Mouse (Mus musculus): ENCODE data around the gene Msi2. TPM values are rescaled to one million over a fixed set of nuclear protein-coding genes. Genes with fewer than 3 reads are reported as not detected.

Gene Msi2
- polyA plus RNA-seq, 1 experiment from 2014 or later = 21.3 TPM

GRCm38 (mm10) chr11:88618005-88618501 is 100.3 kb downstream of the Msi2 start:
- 74% methylated on average over 16 of the region's 16 CpGs for WGBS
- Histone ChIP-seq H3K27ac (no peak overlapping the region), H3K9ac (no peak overlapping the region), H3K4me3 (no peak overlapping the region), H3K27me3 (no peaks in the 10 kb centered on the region), H3K9me3 (no peaks in the 10 kb centered on the region), H3K36me3 (no peaks in the 10 kb centered on the region; the same call in 1 of the 2 replicates), H3K4me1 (peaks cover 44% of the 10 kb centered on the region), H3K4me2 (replicated peaks) (no peak overlapping the region)
- ATAC-seq (ENCODE audit: low FRiP score, low read depth) = no peak

- no peak for ATAC-seq (ENCODE audit: low FRiP score, low read depth)
- Histone ChIP-seq H3K4me3 (no peak overlapping the region), H3K36me3 (peaks cover 3% of the 10 kb centered on the region; the same call in 1 of the 2 replicates), H3K9ac (no peak overlapping the region), H3K27me3 (no peaks in the 10 kb centered on the region), H3K9me3 (no peaks in the 10 kb centered on the region), H3K27ac (no peak overlapping the region), H3K4me2 (replicated peaks) (no peak overlapping the region), H3K4me1 (peaks cover 40% of the 10 kb centered on the region)
- whole genome bisulfite sequencing = 86% methylated on average over 11 of the region's 11 CpGs
Observed at GRCm38 (mm10) chr11:88617380-88617779, 100.9 kb downstream of the Msi2 start.

- Histone ChIP-seq H3K9me3 (no peaks in the 10 kb centered on the region), H3K4me1 (peaks cover 24% of the 10 kb centered on the region), H3K27ac (no peak overlapping the region), H3K4me3 (no peak overlapping the region), H3K36me3 (peaks cover 3% of the 10 kb centered on the region; the same call in 1 of the 2 replicates), H3K4me2 (replicated peaks) (no peak overlapping the region), H3K27me3 (no peaks in the 10 kb centered on the region), H3K9ac (no peak overlapping the region)
- no peak for ATAC-seq (ENCODE audit: low FRiP score, low read depth)
- WGBS = 82% methylated on average over 11 of the region's 11 CpGs
Observed at GRCm38 (mm10) chr11:88614527-88615305, 103.6 kb downstream of the Msi2 start.

GRCm38 (mm10) chr11:88613771-88614526 is 104.4 kb downstream of the Msi2 start:
- Histone ChIP-seq H3K4me1 (peaks cover 24% of the 10 kb centered on the region), H3K4me3 (no peak overlapping the region), H3K9ac (no peak overlapping the region), H3K27ac (no peak overlapping the region), H3K36me3 (peaks cover 3% of the 10 kb centered on the region; the same call in 1 of the 2 replicates), H3K27me3 (no peaks in the 10 kb centered on the region), H3K4me2 (replicated peaks) (no peak overlapping the region), H3K9me3 (no peaks in the 10 kb centered on the region)
- no peak for ATAC-seq (ENCODE audit: low FRiP score, low read depth)
- 66% methylated on average over 11 of the region's 11 CpGs for WGBS

- ATAC-seq (ENCODE audit: low FRiP score, low read depth) = no peak
- 86% methylated on average over 6 of the region's 6 CpGs for WGBS
- H3K9ac ChIP-seq = no peak overlapping the region
Observed at GRCm38 (mm10) chr11:88613008-88613407, 105.3 kb downstream of the Msi2 start.

GRCm38 (mm10) chr11:88612141-88612540 is 106.2 kb downstream of the Msi2 start:
- peaks cover 28% of the 10 kb centered on the region for H3K4me1 ChIP-seq
- H3K27ac ChIP-seq = no peak overlapping the region
- H3K9me3 ChIP-seq = no peaks in the 10 kb centered on the region
- H3K4me3 ChIP-seq = no peak overlapping the region
- peaks cover 3% of the 10 kb centered on the region; the same call in 1 of the 2 replicates for H3K36me3 ChIP-seq
- no peaks in the 10 kb centered on the region for H3K27me3 ChIP-seq
- H3K9ac ChIP-seq = no peak overlapping the region
- ATAC-seq (ENCODE audit: low FRiP score, low read depth) = no peak
- 93% methylated on average over 7 of the region's 7 CpGs for WGBS
- no peak overlapping the region for H3K4me2 ChIP-seq (replicated peaks)

More at GRCm38 (mm10) chr11:88613008-88613407, 105.3 kb downstream of the Msi2 start:
- H3K4me2 ChIP-seq (replicated peaks) = no peak overlapping the region
- H3K27ac ChIP-seq = no peak overlapping the region
- no peaks in the 10 kb centered on the region for H3K9me3 ChIP-seq
- no peak overlapping the region for H3K4me3 ChIP-seq
- H3K36me3 ChIP-seq = peaks cover 3% of the 10 kb centered on the region; the same call in 1 of the 2 replicates
- no peaks in the 10 kb centered on the region for H3K27me3 ChIP-seq
- H3K4me1 ChIP-seq = peaks cover 24% of the 10 kb centered on the region

- Histone ChIP-seq H3K4me2 (replicated peaks) (no peak overlapping the region), H3K27me3 (no peaks in the 10 kb centered on the region), H3K9ac (no peak overlapping the region), H3K4me1 (peaks cover 35% of the 10 kb centered on the region), H3K36me3 (peaks cover 3% of the 10 kb centered on the region; the same call in 1 of the 2 replicates), H3K4me3 (no peak overlapping the region), H3K27ac (no peak overlapping the region), H3K9me3 (no peaks in the 10 kb centered on the region)
- WGBS = 92% methylated on average over 6 of the region's 6 CpGs
- ATAC-seq (ENCODE audit: low FRiP score, low read depth) = no peak
Observed at GRCm38 (mm10) chr11:88610809-88611208, 107.5 kb downstream of the Msi2 start.

- peaks cover 5% of the 10 kb centered on the region; the same call in 1 of the 2 replicates for H3K36me3 ChIP-seq
- no peak overlapping the region for H3K4me2 ChIP-seq (replicated peaks)
- no peak overlapping the region for H3K27ac ChIP-seq
- H3K27me3 ChIP-seq = no peaks in the 10 kb centered on the region
- H3K9me3 ChIP-seq = no peaks in the 10 kb centered on the region
- ATAC-seq (ENCODE audit: low FRiP score, low read depth) = no peak
- H3K4me1 ChIP-seq = peaks cover 40% of the 10 kb centered on the region
- no peak overlapping the region for H3K9ac ChIP-seq
- H3K4me3 ChIP-seq = no peak overlapping the region
- 97% methylated on average over 1 of the region's 1 CpGs for WGBS
Observed at GRCm38 (mm10) chr11:88610112-88610511, 108.2 kb downstream of the Msi2 start.

GRCm38 (mm10) chr11:88608584-88608983 is 109.7 kb downstream of the Msi2 start:
- no peak for ATAC-seq (ENCODE audit: low FRiP score, low read depth)
- Histone ChIP-seq H3K4me2 (replicated peaks) (no peak overlapping the region), H3K27ac (no peak overlapping the region), H3K36me3 (peaks cover 17% of the 10 kb centered on the region), H3K27me3 (no peaks in the 10 kb centered on the region), H3K4me1 (peaks cover 33% of the 10 kb centered on the region), H3K9ac (no peak overlapping the region), H3K9me3 (no peaks in the 10 kb centered on the region), H3K4me3 (no peak overlapping the region)
- 45% methylated on average over 4 of the region's 4 CpGs for WGBS

GRCm38 (mm10) chr11:88607725-88608383 is 110.5 kb downstream of the Msi2 start:
- WGBS = 84% methylated on average over 12 of the region's 12 CpGs
- Histone ChIP-seq H3K4me3 (no peak overlapping the region), H3K4me1 (peaks cover 39% of the 10 kb centered on the region), H3K9me3 (no peaks in the 10 kb centered on the region), H3K4me2 (replicated peaks) (no peak overlapping the region), H3K27ac (no peak overlapping the region), H3K36me3 (peaks cover 23% of the 10 kb centered on the region), H3K9ac (no peak overlapping the region), H3K27me3 (no peaks in the 10 kb centered on the region)
- no peak for ATAC-seq (ENCODE audit: low FRiP score, low read depth)

- no peak overlapping the region for H3K4me2 ChIP-seq (replicated peaks)
- no peak overlapping the region for H3K27ac ChIP-seq
- H3K9ac ChIP-seq = no peak overlapping the region
- ATAC-seq (ENCODE audit: low FRiP score, low read depth) = no peak
- peaks cover 31% of the 10 kb centered on the region for H3K36me3 ChIP-seq
- WGBS = 84% methylated on average over 6 of the region's 6 CpGs
- H3K4me3 ChIP-seq = no peak overlapping the region
- H3K27me3 ChIP-seq = no peaks in the 10 kb centered on the region
- peaks cover 39% of the 10 kb centered on the region for H3K4me1 ChIP-seq
- no peaks in the 10 kb centered on the region for H3K9me3 ChIP-seq
Observed at GRCm38 (mm10) chr11:88605771-88606170, 112.5 kb downstream of the Msi2 start.
